Mouse (Mus musculus) frontal cortex, adult 2 months (tissue): ENCODE results near the gene Wnt5b. TPM values are rescaled to one million over a fixed set of nuclear protein-coding genes. Genes with fewer than 3 reads are reported as not detected.

ENCODE experiments used
- DNase-seq, 2 experiments: peaks; one replicate each; pipeline ENCODE4 v3.0.0; 2022; ENCODE audit warnings: low spot score in 1 of 2; ENCODE audit errors: extremely low spot score in 1 of 2
- polyA plus RNA-seq: library from polyadenylated mRNA; depleted of rRNA; stranded (reverse); fragments of >200 nt; gene quantifications from 2 replicates; pipeline ENCODE4 v1.2.3, GENCODE M21; 2012; rRNA removed

Gene Wnt5b
- polyA plus RNA-seq: 2.1 and 2.8 TPM in 2 replicates

GRCm38 (mm10) chr6:119543803-119544517, at the start of gene Wnt5b:
TSS of gene Wnt5b (minus strand) at chr6:119544347.
- no peak for DNase-seq

- DNase-seq: no peak
Measured at GRCm38 (mm10) chr6:119590872-119591271, 46.7 kb upstream of the Wnt5b start.

- DNase-seq: no peak
Measured at GRCm38 (mm10) chr6:119587897-119588296, 43.8 kb upstream of the Wnt5b start.

GRCm38 (mm10) chr6:119587454-119587853, 43.3 kb upstream of the Wnt5b start:
- DNase-seq: no peak

- peak in 1 of 2 experiments; percentile 34 for DNase-seq
Measured at GRCm38 (mm10) chr6:119585652-119586375, 41.7 kb upstream of the Wnt5b start.

GRCm38 (mm10) chr6:119584061-119584460, 39.9 kb upstream of the Wnt5b start:
- no peak for DNase-seq

- DNase-seq: no peak
Measured at GRCm38 (mm10) chr6:119583165-119583564, 39.0 kb upstream of the Wnt5b start.

- no peak for DNase-seq
Measured at GRCm38 (mm10) chr6:119576706-119577105, 32.6 kb upstream of the Wnt5b start.

GRCm38 (mm10) chr6:119575331-119575730, 31.2 kb upstream of the Wnt5b start:
- DNase-seq: no peak

GRCm38 (mm10) chr6:119572296-119572695, 28.1 kb upstream of the Wnt5b start:
- no peak for DNase-seq

GRCm38 (mm10) chr6:119570797-119571196, 26.6 kb upstream of the Wnt5b start:
- DNase-seq: no peak

- DNase-seq: no peak
Measured at GRCm38 (mm10) chr6:119568339-119568738, 24.2 kb upstream of the Wnt5b start.

- DNase-seq: no peak
Measured at GRCm38 (mm10) chr6:119565451-119566379, 21.6 kb upstream of the Wnt5b start.

GRCm38 (mm10) chr6:119562558-119562957, 18.4 kb upstream of the Wnt5b start:
- DNase-seq: no peak

GRCm38 (mm10) chr6:119558855-119559254, 14.7 kb upstream of the Wnt5b start:
- no peak for DNase-seq

- DNase-seq: no peak
Measured at GRCm38 (mm10) chr6:119554439-119554838, 10.3 kb upstream of the Wnt5b start.

- DNase-seq: no peak
Measured at GRCm38 (mm10) chr6:119544518-119544864, 344 bp upstream of the Wnt5b start.

- DNase-seq: no peak
Measured at GRCm38 (mm10) chr6:119543456-119543802, 718 bp downstream of the Wnt5b start.

- DNase-seq: no peak
Measured at GRCm38 (mm10) chr6:119535867-119536266, 8.3 kb downstream of the Wnt5b start.

- DNase-seq: no peak
Measured at GRCm38 (mm10) chr6:119533170-119533709, 10.9 kb downstream of the Wnt5b start.

GRCm38 (mm10) chr6:119529659-119530058, 14.5 kb downstream of the Wnt5b start:
- DNase-seq: no peak
